Mouse (Mus musculus) MEL (cell line): ENCODE data around the gene Plekhg3. TPM values are rescaled to one million over a fixed set of nuclear protein-coding genes. Genes with fewer than 3 reads are reported as not detected.

Experiments used
- DNase-seq: peaks from one replicate; pipeline ENCODE4 v3.0.0; 2011; ENCODE audit warnings: low read depth, low spot score
- H3K27ac ChIP-seq: 2 replicates; pipeline ENCODE4 v1.5.1; 2012; ENCODE audit warnings: low read depth, mild to moderate bottlenecking, control low read depth, low read length, moderate library complexity; ENCODE audit not compliant: control insufficient read depth
- H3K27me3 ChIP-seq, 2 experiments: fragments of 150-350 bp in 1 of 2; sonication (generic) in 1 of 2; 2 replicates each; pipeline ENCODE4 v1.6.1; 2012; ENCODE audit warnings: low read length in 2 of 2, mild to moderate bottlenecking in 2 of 2, improper control_type of control experiment in 1 of 2, moderate library complexity in 1 of 2; ENCODE audit not compliant: insufficient read depth in 2 of 2, control insufficient read depth in 1 of 2
- H3K36me3 ChIP-seq, 2 experiments: 2 replicates each; pipeline ENCODE4 v1.6.1; 2012 to 2014; ENCODE audit warnings: low read length in 2 of 2, improper control_type of control experiment in 1 of 2, inconsistent platforms in 1 of 2, mild to moderate bottlenecking in 1 of 2; ENCODE audit not compliant: insufficient read depth in 2 of 2, control insufficient read depth in 1 of 2
- H3K4me1 ChIP-seq, 2 experiments: fragments of 150-350 bp in 1 of 2; sonication (generic) in 1 of 2; 2 replicates each; pipeline ENCODE4 v1.6.1; 2012; ENCODE audit warnings: low read length in 2 of 2, improper control_type of control experiment in 1 of 2, mild to moderate bottlenecking in 1 of 2; ENCODE audit not compliant: insufficient read depth in 2 of 2, control insufficient read depth in 1 of 2
- H3K4me3 ChIP-seq, 2 experiments: fragments of 150-350 bp in 1 of 2; sonication (generic) in 1 of 2; 2 replicates each; pipeline ENCODE4 v1.5.1; 2012; ENCODE audit warnings: low read depth in 2 of 2, low read length in 2 of 2, mild to moderate bottlenecking in 2 of 2, moderate library complexity in 2 of 2, control low read depth in 1 of 2, improper control_type of control experiment in 1 of 2; ENCODE audit not compliant: control insufficient read depth in 1 of 2, insufficient read depth in 1 of 2
- H3K79me2 ChIP-seq: 2 replicates; pipeline ENCODE4 v1.6.1; 2012; ENCODE audit warnings: mild to moderate bottlenecking, low read length, moderate library complexity; ENCODE audit not compliant: control insufficient read depth, poor library complexity, insufficient read depth
- H3K9ac ChIP-seq: 2 replicates; pipeline ENCODE4 v1.6.1; 2012; ENCODE audit warnings: low read depth, mild to moderate bottlenecking, control low read depth, low read length, moderate library complexity; ENCODE audit not compliant: control insufficient read depth, poor library complexity, severe bottlenecking
- H3K9me3 ChIP-seq: fragments of 150-350 bp; sonication (generic); replicated peaks from 2 replicates; pipeline ENCODE4 v1.6.1; 2012; ENCODE audit warnings: mild to moderate bottlenecking, low read length, improper control_type of control experiment, moderate library complexity; ENCODE audit not compliant: insufficient read depth
- CHD1 ChIP-seq: IDR thresholded peaks from 2 replicates; pipeline ENCODE4 v1.6.1; 2012; ENCODE audit warnings: low read depth, mild to moderate bottlenecking, inconsistent platforms, low read length, improper control_type of control experiment
- CHD2 ChIP-seq: IDR thresholded peaks from 2 replicates; pipeline ENCODE4 v1.6.1; 2011; ENCODE audit warnings: low read length, improper control_type of control experiment
- CTCF ChIP-seq, 3 experiments: IDR thresholded peaks in 2 of 3; conservative IDR thresholded peaks in 1 of 3; 2 replicates each; pipeline ENCODE4 v1.5.1; 2011 to 2012; ENCODE audit warnings: low read length in 3 of 3, low read depth in 2 of 3, mild to moderate bottlenecking in 2 of 3, improper control_type of control experiment in 1 of 3, inconsistent platforms in 1 of 3, mixed read lengths in 1 of 3, moderate library complexity in 1 of 3; ENCODE audit not compliant: control insufficient read depth in 1 of 3, insufficient read depth in 1 of 3, poor library complexity in 1 of 3, severe bottlenecking in 1 of 3
- E2F4 ChIP-seq: IDR thresholded peaks from 2 replicates; pipeline ENCODE4 v1.6.1; 2011; ENCODE audit warnings: low read depth, low read length, improper control_type of control experiment, borderline replicate concordance
- ELF1 ChIP-seq: IDR thresholded peaks from 2 replicates; pipeline ENCODE4 v1.6.1; 2014; ENCODE audit warnings: low read depth, mild to moderate bottlenecking, inconsistent platforms, low read length, improper control_type of control experiment, moderate library complexity
- EP300 ChIP-seq, 2 experiments: IDR thresholded peaks; 2 replicates each; pipeline ENCODE4 v1.6.1; 2011; ENCODE audit warnings: improper control_type of control experiment in 2 of 2, low read length in 2 of 2, low read depth in 1 of 2, mild to moderate bottlenecking in 1 of 2
- ETS1 ChIP-seq: IDR thresholded peaks from 2 replicates; pipeline ENCODE4 v1.6.1; 2012; ENCODE audit warnings: low read depth, mild to moderate bottlenecking, inconsistent platforms, low read length, improper control_type of control experiment, moderate library complexity
- GABPA ChIP-seq: IDR thresholded peaks from 2 replicates; pipeline ENCODE4 v1.6.1; 2012; ENCODE audit warnings: low read depth, mild to moderate bottlenecking, inconsistent platforms, low read length, improper control_type of control experiment, moderate library complexity
- HCFC1 ChIP-seq: IDR thresholded peaks from 2 replicates; pipeline ENCODE4 v1.6.1; 2012; ENCODE audit warnings: low read depth, mild to moderate bottlenecking, inconsistent platforms, low read length, improper control_type of control experiment, moderate library complexity
- MAFK ChIP-seq: IDR thresholded peaks from 2 replicates; pipeline ENCODE4 v1.6.1; 2011; ENCODE audit warnings: low read depth, mild to moderate bottlenecking, low read length, improper control_type of control experiment, borderline replicate concordance
- MAX ChIP-seq: IDR thresholded peaks from 2 replicates; pipeline ENCODE4 v1.6.1; 2011; ENCODE audit warnings: low read length, improper control_type of control experiment
- MAZ ChIP-seq: IDR thresholded peaks from 2 replicates; pipeline ENCODE4 v1.6.1; 2012; ENCODE audit warnings: low read depth, mild to moderate bottlenecking, inconsistent platforms, low read length, improper control_type of control experiment
- MXI1 ChIP-seq: IDR thresholded peaks from 2 replicates; pipeline ENCODE4 v1.6.1; 2011; ENCODE audit warnings: mild to moderate bottlenecking, low read depth, low read length, improper control_type of control experiment
- MYC ChIP-seq: IDR thresholded peaks from 2 replicates; pipeline ENCODE4 v1.6.1; 2011; ENCODE audit warnings: low read depth, mild to moderate bottlenecking, low read length, improper control_type of control experiment, moderate library complexity
- NELFE ChIP-seq: IDR thresholded peaks from 2 replicates; pipeline ENCODE4 v1.6.1; 2011; ENCODE audit warnings: low read depth, low read length, improper control_type of control experiment
- POLR2A ChIP-seq, 2 experiments: IDR thresholded peaks; 2 replicates each; pipeline ENCODE4 v1.6.1; 2011 to 2012; ENCODE audit warnings: low read length in 2 of 2, mild to moderate bottlenecking in 2 of 2, control low read depth in 1 of 2, improper control_type of control experiment in 1 of 2, low read depth in 1 of 2, moderate library complexity in 1 of 2; ENCODE audit not compliant: control insufficient read depth in 1 of 2, insufficient read depth in 1 of 2, poor library complexity in 1 of 2
- POLR2AphosphoS5 ChIP-seq: IDR thresholded peaks from 2 replicates; pipeline ENCODE4 v1.6.1; 2012; ENCODE audit warnings: low read depth, borderline replicate concordance, mild to moderate bottlenecking, inconsistent platforms, low read length, moderate library complexity, mixed read lengths
- RAD21 ChIP-seq: IDR thresholded peaks from 2 replicates; pipeline ENCODE4 v1.6.1; 2011; ENCODE audit warnings: mild to moderate bottlenecking, low read depth, low read length, improper control_type of control experiment
- RCOR1 ChIP-seq: IDR thresholded peaks from 2 replicates; pipeline ENCODE4 v1.6.1; 2012; ENCODE audit warnings: low read depth, mild to moderate bottlenecking, inconsistent platforms, low read length, improper control_type of control experiment
- SIN3A ChIP-seq: IDR thresholded peaks from 2 replicates; pipeline ENCODE4 v1.6.1; 2012; ENCODE audit warnings: low read length, improper control_type of control experiment, inconsistent platforms
- SMC3 ChIP-seq: IDR thresholded peaks from 2 replicates; pipeline ENCODE4 v1.6.1; 2011; ENCODE audit warnings: low read depth, low read length, improper control_type of control experiment
- TBP ChIP-seq: IDR thresholded peaks from 2 replicates; pipeline ENCODE4 v1.8.0; 2011; ENCODE audit warnings: low read depth, low read length, improper control_type of control experiment
- TCF12 ChIP-seq: IDR thresholded peaks from 2 replicates; pipeline ENCODE4 v1.6.1; 2014; ENCODE audit warnings: low read depth, mild to moderate bottlenecking, inconsistent platforms, low read length, improper control_type of control experiment, moderate library complexity
- USF2 ChIP-seq, 2 experiments: IDR thresholded peaks; 2 replicates each; pipeline ENCODE4 v1.6.1; 2011 to 2012; ENCODE audit warnings: improper control_type of control experiment in 2 of 2, low read length in 2 of 2, borderline replicate concordance in 1 of 2, inconsistent platforms in 1 of 2, low read depth in 1 of 2, mild to moderate bottlenecking in 1 of 2; ENCODE audit not compliant: insufficient read depth in 1 of 2
- ZC3H11A ChIP-seq: IDR thresholded peaks from 2 replicates; pipeline ENCODE4 v1.6.1; 2012; ENCODE audit warnings: low read depth, mild to moderate bottlenecking, inconsistent platforms, low read length, improper control_type of control experiment
- ZMIZ1 ChIP-seq: IDR thresholded peaks from 2 replicates; pipeline ENCODE4 v1.6.1; 2012; ENCODE audit warnings: low read depth, mild to moderate bottlenecking, inconsistent platforms, low read length, improper control_type of control experiment, moderate library complexity
- ZNF384 ChIP-seq: IDR thresholded peaks from 2 replicates; pipeline ENCODE4 v1.6.1; 2012; ENCODE audit warnings: low read depth, mild to moderate bottlenecking, inconsistent platforms, low read length, improper control_type of control experiment
- polyA plus RNA-seq, 2 experiments: library from polyadenylated mRNA; stranded (reverse) in 1 of 2; unstranded in 1 of 2; fragments of >175 nt in 1 of 2; fragments of >200 nt in 1 of 2; gene quantifications; 2 replicates each; pipeline versions ENCODE4 v1.2.1 to v1.2.4; 2012; ENCODE audit warnings: low replicate concordance in 2 of 2, low read depth in 1 of 2; ENCODE audit not compliant: insufficient read length in 2 of 2, insufficient read depth in 1 of 2, missing spikeins in 1 of 2
- total RNA-seq: library from RNA; depleted of rRNA; stranded (reverse); fragments of 300-350 nt; gene quantifications from 2 replicates; pipeline ENCODE4 v1.2.3, GENCODE M21; 2012

Plekhg3 gene
- total and polyA plus RNA-seq, 3 experiments = 0.92 to 7.0 TPM; not detected in 1

- Histone ChIP-seq H3K27me3 (no peaks in the 10 kb centered on the region), H3K4me3 (no peak overlapping the region), H3K27ac (no peak overlapping the region), H3K4me1 (peaks cover 3 to 15% of the 10 kb centered on the region in 2 experiments), H3K36me3 (peaks cover 0 to 11% of the 10 kb centered on the region in 2 experiments; a peak in 2 of 4 replicates), H3K9me3 (no peaks in the 10 kb centered on the region), H3K79me2 (no peaks in the 10 kb centered on the region), H3K9ac (no peak overlapping the region)
- DNase-seq = no peak
- TF ChIP-seq RAD21 = no peak
- TF ChIP-seq USF2 (IDR thresholded peaks at IDR 0.05; ENCODE audit: borderline replicate concordance in 1 of 2, insufficient read depth in 1 of 2, low read depth in 1 of 2, low read length in 2 of 2) = no peak
- no peak for TF ChIP-seq ELF1
- TF ChIP-seq MYC = no peak
- TF ChIP-seq ZNF384 = no peak
- TF ChIP-seq MAZ = no peak
- no peak for TF ChIP-seq GABPA
- no peak for TF ChIP-seq ZMIZ1
- TF ChIP-seq NELFE = no peak
- TF ChIP-seq MXI1 = no peak
- no peak for TF ChIP-seq POLR2AphosphoS5
- TF ChIP-seq E2F4 = no peak
- TF ChIP-seq MAFK = no peak
- no peak for TF ChIP-seq HCFC1
Measured at GRCm38 (mm10) chr12:76589531-76589930, 58.8 kb downstream of the Plekhg3 start.

- DNase-seq = no peak
- Histone ChIP-seq H3K9me3 (no peaks in the 10 kb centered on the region), H3K27me3 (no peaks in the 10 kb centered on the region), H3K4me1 (peaks cover 3 to 25% of the 10 kb centered on the region in 2 experiments), H3K27ac (no peak overlapping the region), H3K79me2 (no peaks in the 10 kb centered on the region), H3K4me3 (no peak overlapping the region), H3K36me3 (peaks cover 0 to 17% of the 10 kb centered on the region in 2 experiments; a peak in 2 of 4 replicates), H3K9ac (no peak overlapping the region)
- TF ChIP-seq MAZ = no peak
- no peak for TF ChIP-seq POLR2A (IDR thresholded peaks at IDR 0.05; ENCODE audit: control insufficient read depth in 1 of 2, insufficient read depth in 1 of 2, low read depth in 1 of 2, low read length in 2 of 2, poor library complexity in 1 of 2)
Measured at GRCm38 (mm10) chr12:76591037-76591436, 60.3 kb downstream of the Plekhg3 start.

GRCm38 (mm10) chr12:76592213-76592612 is 61.5 kb downstream of the Plekhg3 start:
- Histone ChIP-seq H3K4me3 (no peak overlapping the region), H3K9me3 (no peaks in the 10 kb centered on the region), H3K27ac (no peak overlapping the region), H3K27me3 (no peaks in the 10 kb centered on the region), H3K4me1 (peaks cover 3 to 28% of the 10 kb centered on the region in 2 experiments), H3K79me2 (no peaks in the 10 kb centered on the region), H3K9ac (no peak overlapping the region), H3K36me3 (peaks cover 0 to 17% of the 10 kb centered on the region in 2 experiments; a peak in 2 of 4 replicates)
- peak; percentile 82 for DNase-seq
- TF ChIP-seq CHD2 (no peak), SIN3A (no peak), SMC3 (peak; percentile 88), POLR2A (IDR thresholded peaks at IDR 0.05; ENCODE audit: control insufficient read depth in 1 of 2, insufficient read depth in 1 of 2, low read depth in 1 of 2, low read length in 2 of 2, poor library complexity in 1 of 2) (no peak), TBP (no peak), RAD21 (peak; percentile 81), ZC3H11A (peak; percentile 82), E2F4 (no peak), GABPA (no peak), TCF12 (no peak), MAZ (no peak), RCOR1 (no peak), HCFC1 (no peak), CTCF (IDR thresholded peaks at IDR 0.05 in 2 of 3, conservative IDR thresholded peaks at IDR 0.05 in 1 of 3; ENCODE audit: control insufficient read depth in 1 of 3, insufficient read depth in 1 of 3, low read depth in 2 of 3, low read length in 3 of 3, poor library complexity in 1 of 3, severe bottlenecking in 1 of 3) (peak; percentile 83 to 94 (median 83)), CHD1 (no peak), ETS1 (no peak), MYC (no peak), EP300 (IDR thresholded peaks at IDR 0.05; ENCODE audit: low read depth in 1 of 2, low read length in 2 of 2) (no peak), MAX (no peak)
